Mouse (Mus musculus) cerebellum, adult 2 months (tissue): ENCODE measurements around the gene Psmc5.

Source experiments
- CTCF ChIP-seq: fragments of 200-500 bp; IDR thresholded peaks from 2 replicates; pipeline ENCODE4 v1.5.1; 2011; ENCODE audit warnings: low read depth, mild to moderate bottlenecking, control low read depth, low read length, moderate library complexity, borderline replicate concordance; ENCODE audit not compliant: insufficient read depth
- POLR2A ChIP-seq: fragments of 200-500 bp; IDR thresholded peaks from 2 replicates; pipeline ENCODE4 v1.6.1; 2011; ENCODE audit warnings: low read length, control low read depth, borderline replicate concordance; ENCODE audit not compliant: insufficient read depth

- TF ChIP-seq CTCF, result no peak
- no peak for TF ChIP-seq POLR2A
These were observed 26.5 kb downstream of the Psmc5 start for GRCm38 (mm10) chr11:106282452-106282851.
